Mouse (Mus musculus): Measurements from ENCODE around the gene Slc25a39. TPM values are rescaled to one million over a fixed set of nuclear protein-coding genes. Genes with fewer than 3 reads are reported as not detected.
"Not testable (repeated sequence)": the region's sequence is repeated elsewhere in the genome, so short reads cannot be mapped to it uniquely, and the experiment has no call there.

The Slc25a39 gene
- polyA plus RNA-seq, 1 experiment from 2014 or later = 313 TPM

- Histone ChIP-seq H3K27me3 (ENCODE audit: insufficient read depth, poor library complexity, severe bottlenecking) (peaks cover 61% of the 10 kb centered on the region), H3K4me3 (0 out of 2 replicates have a peak overlapping the region, but pooled peaks have one; percentile 58), H3K4me1 (peaks cover 34% of the 10 kb centered on the region), H3K9me3 (no peaks in the 10 kb centered on the region), H3K27ac (no peak overlapping the region), H3K36me3 (no peaks in the 10 kb centered on the region)
- DNase-seq (ENCODE audit: low spot score) = peak; percentile 69
- 78% methylated on average over 9 of the region's 9 CpGs for WGBS
These were observed 13.2 kb downstream of the Slc25a39 start for GRCm38 (mm10) chr11:102394421-102395124.

GRCm38 (mm10) chr11:102393719-102394420 is 13.9 kb downstream of the Slc25a39 start:
- H3K4me3 ChIP-seq = peak overlapping the region; percentile 58
- no peaks in the 10 kb centered on the region for H3K36me3 ChIP-seq
- peaks cover 54% of the 10 kb centered on the region for H3K27me3 ChIP-seq (ENCODE audit: insufficient read depth, poor library complexity, severe bottlenecking)
- no peaks in the 10 kb centered on the region for H3K9me3 ChIP-seq
- DNase-seq (ENCODE audit: low spot score) = no peak
- 9% methylated on average over 17 of the region's 17 CpGs for WGBS
- peaks cover 28% of the 10 kb centered on the region for H3K4me1 ChIP-seq
- no peak overlapping the region for H3K27ac ChIP-seq

GRCm38 (mm10) chr11:102393238-102393634 is 14.5 kb downstream of the Slc25a39 start, which contains the start of gene Rundc3a:
Gene Rundc3a (plus strand): TSS chr11:102393403.
- Histone ChIP-seq H3K27me3 (ENCODE audit: insufficient read depth, poor library complexity, severe bottlenecking) (peaks cover 48% of the 10 kb centered on the region), H3K4me3 (peak within 1 kb of the TSS; percentile 58), H3K9me3 (no peaks in the 10 kb centered on the region), H3K4me1 (peaks cover 28% of the 10 kb centered on the region), H3K27ac (no peak within 1 kb of the TSS), H3K36me3 (no peaks in the 10 kb centered on the region)
- under 1% methylated on average over 34 of the region's 34 CpGs for WGBS
- peak; percentile 94 for DNase-seq (ENCODE audit: low spot score)

- DNase-seq (ENCODE audit: low spot score) = no peak
- no peaks in the 10 kb centered on the region for H3K9me3 ChIP-seq
- H3K4me1 ChIP-seq = peaks cover 23% of the 10 kb centered on the region
- no peaks in the 10 kb centered on the region for H3K36me3 ChIP-seq
- 14% methylated on average over 15 of the region's 15 CpGs for WGBS
- H3K27ac ChIP-seq = no peak overlapping the region
- peak overlapping the region; percentile 58 for H3K4me3 ChIP-seq
- peaks cover 42% of the 10 kb centered on the region for H3K27me3 ChIP-seq (ENCODE audit: insufficient read depth, poor library complexity, severe bottlenecking)
These were observed 15.1 kb downstream of the Slc25a39 start for GRCm38 (mm10) chr11:102392441-102393237.

GRCm38 (mm10) chr11:102389436-102389835 is 18.3 kb downstream of the Slc25a39 start:
- not testable (repeated sequence) for H3K27ac ChIP-seq; H3K27me3 ChIP-seq (ENCODE audit: insufficient read depth, poor library complexity, severe bottlenecking)
- 76% methylated on average over 5 of the region's 5 CpGs for WGBS

GRCm38 (mm10) chr11:102386121-102386520 is 21.6 kb downstream of the Slc25a39 start:
- 67% methylated on average over 5 of the region's 5 CpGs for WGBS
- H3K27ac ChIP-seq = no peak overlapping the region
- no peak overlapping the region for H3K4me3 ChIP-seq
- no peaks in the 10 kb centered on the region for H3K9me3 ChIP-seq
- no peaks in the 10 kb centered on the region for H3K36me3 ChIP-seq
- H3K27me3 ChIP-seq (ENCODE audit: insufficient read depth, poor library complexity, severe bottlenecking) = no peaks in the 10 kb centered on the region
- DNase-seq (ENCODE audit: low spot score) = no peak
- H3K4me1 ChIP-seq = no peaks in the 10 kb centered on the region

More at GRCm38 (mm10) chr11:102389436-102389835, 18.3 kb downstream of the Slc25a39 start:
- H3K36me3 ChIP-seq; DNase-seq (ENCODE audit: low spot score); H3K4me3 ChIP-seq; H3K9me3 ChIP-seq: not testable (repeated sequence)
- peaks cover 17% of the 10 kb centered on the region for H3K4me1 ChIP-seq

- Histone ChIP-seq H3K4me3 (no peak overlapping the region), H3K36me3 (no peaks in the 10 kb centered on the region), H3K4me1 (no peaks in the 10 kb centered on the region), H3K9me3 (no peaks in the 10 kb centered on the region), H3K27me3 (ENCODE audit: insufficient read depth, poor library complexity, severe bottlenecking) (no peaks in the 10 kb centered on the region), H3K27ac (no peak overlapping the region)
- 59% methylated on average over 3 of the region's 4 CpGs for WGBS
- DNase-seq (ENCODE audit: low spot score) = no peak
These were observed 22.7 kb downstream of the Slc25a39 start for GRCm38 (mm10) chr11:102385075-102385474.

- H3K36me3 ChIP-seq = no peaks in the 10 kb centered on the region
- H3K27me3 ChIP-seq (ENCODE audit: insufficient read depth, poor library complexity, severe bottlenecking) = no peaks in the 10 kb centered on the region
- H3K4me1 ChIP-seq = no peaks in the 10 kb centered on the region
- no peak for DNase-seq (ENCODE audit: low spot score)
- WGBS = 75% methylated on average over 2 of the region's 2 CpGs
- H3K27ac ChIP-seq = no peak overlapping the region
- H3K4me3 ChIP-seq = no peak overlapping the region
- no peaks in the 10 kb centered on the region for H3K9me3 ChIP-seq
These were observed 23.3 kb downstream of the Slc25a39 start for GRCm38 (mm10) chr11:102384418-102384817.

- Histone ChIP-seq H3K4me1 (no peaks in the 10 kb centered on the region), H3K9me3 (peaks cover 3% of the 10 kb centered on the region; the same call in 1 of the 2 replicates), H3K4me3 (no peak overlapping the region), H3K27ac (no peak overlapping the region), H3K36me3 (no peaks in the 10 kb centered on the region; the same call in 1 of the 2 replicates), H3K27me3 (ENCODE audit: insufficient read depth, poor library complexity, severe bottlenecking) (no peaks in the 10 kb centered on the region)
- peak; percentile 76 for DNase-seq (ENCODE audit: low spot score)
- 64% methylated on average over 1 of the region's 1 CpGs for whole genome bisulfite sequencing
These were observed 24.2 kb downstream of the Slc25a39 start for GRCm38 (mm10) chr11:102383365-102384136.

- Histone ChIP-seq H3K27me3 (ENCODE audit: insufficient read depth, poor library complexity, severe bottlenecking) (no peaks in the 10 kb centered on the region), H3K4me1 (no peaks in the 10 kb centered on the region), H3K36me3 (no peaks in the 10 kb centered on the region; the same call in 1 of the 2 replicates), H3K9me3 (peaks cover 3% of the 10 kb centered on the region; the same call in 1 of the 2 replicates), H3K4me3 (no peak overlapping the region), H3K27ac (no peak overlapping the region)
- no peak for DNase-seq (ENCODE audit: low spot score)
- 79% methylated on average over 3 of the region's 3 CpGs for WGBS
These were observed 25.0 kb downstream of the Slc25a39 start for GRCm38 (mm10) chr11:102382794-102383193.

- no peak for DNase-seq (ENCODE audit: low spot score)
- Histone ChIP-seq H3K27me3 (ENCODE audit: insufficient read depth, poor library complexity, severe bottlenecking) (no peaks in the 10 kb centered on the region), H3K27ac (no peak overlapping the region), H3K4me1 (peaks cover 2% of the 10 kb centered on the region), H3K4me3 (no peak overlapping the region), H3K36me3 (no peaks in the 10 kb centered on the region; the same call in 1 of the 2 replicates), H3K9me3 (peaks cover 3% of the 10 kb centered on the region; the same call in 1 of the 2 replicates)
- WGBS = 47% methylated on average over 4 of the region's 4 CpGs
These were observed 26.2 kb downstream of the Slc25a39 start for GRCm38 (mm10) chr11:102381341-102382100.
